Comparison of ENCODE assay signal across 8 mouse cellular contexts in genomic region chr12:82122450-82123249, GRCm38 (mm10). TPM values are rescaled to one million over a fixed set of nuclear protein-coding genes. Genes with fewer than 3 reads are reported as not detected.
DNase-seq lines count a peak whose midpoint lies in the region; ATAC-seq lines count a peak whose summit lies in the region.

No protein-coding gene starts in this region.

- DNase-seq in neural tube, embryonic 10.5 days (ENCODE audit: extremely low spot score, low spot score), result no peak
- peak; percentile 87 for DNase-seq in heart, postnatal 10 days
- peak; percentile 60 for DNase-seq in kidney, postnatal 14 days
- peak; percentile 72 for DNase-seq in lung, postnatal 36 days
- no peak for DNase-seq in cerebellum, adult 8-10 months

- H3K36me3 ChIP-seq in neural tube, embryonic 12.5 days, result no peaks in the 10 kb centered on the region
- H3K36me3 ChIP-seq in embryonic facial prominence, embryonic 12.5 days, result no peaks in the 10 kb centered on the region

- peak overlapping the region; percentile 10; the same call in 1 of the 2 replicates for H3K4me2 ChIP-seq in neural tube, embryonic 12.5 days (replicated peaks)
- peak overlapping the region; percentile 17 for H3K4me2 ChIP-seq in embryonic facial prominence, embryonic 12.5 days (replicated peaks)

- no peak for ATAC-seq in neural tube, embryonic 12.5 days (ENCODE audit: low FRiP score, low read depth)
- no peak for ATAC-seq in embryonic facial prominence, embryonic 12.5 days (ENCODE audit: insufficient number of reproducible peaks, insufficient read depth, low FRiP score, low TSS enrichment)
- no peak for ATAC-seq in inflammation-experienced regulatory T-cells, adult 6 months

- no peak overlapping the region for H3K27ac ChIP-seq in neural tube, embryonic 12.5 days
- no peak overlapping the region for H3K27ac ChIP-seq in embryonic facial prominence, embryonic 12.5 days

- no peaks in the 10 kb centered on the region for H3K4me1 ChIP-seq in neural tube, embryonic 12.5 days
- H3K4me1 ChIP-seq in embryonic facial prominence, embryonic 12.5 days, result peaks cover 11% of the 10 kb centered on the region; the same call in 1 of the 2 replicates

- H3K27me3 ChIP-seq in neural tube, embryonic 12.5 days (replicated peaks), result no peaks in the 10 kb centered on the region; the same call in 1 of the 2 replicates
- no peaks in the 10 kb centered on the region for H3K27me3 ChIP-seq in embryonic facial prominence, embryonic 12.5 days

- intact Hi-C loops in heart, postnatal 10 days (cut with DNase I), result loop anchor here (1.0 kb wide), 1 partner anchor 47 kb away; the partner anchor contains the start of gene Sipa1l1

- no peak overlapping the region for H3K9ac ChIP-seq in neural tube, embryonic 12.5 days
- H3K9ac ChIP-seq in embryonic facial prominence, embryonic 12.5 days, result no peak overlapping the region

- 36% methylated on average over 22 of the region's 22 CpGs for WGBS in neural tube, embryonic 12.5 days
- 26% methylated on average over 22 of the region's 22 CpGs for WGBS in embryonic facial prominence, embryonic 12.5 days

- H3K9me3 ChIP-seq in neural tube, embryonic 12.5 days, result no peaks in the 10 kb centered on the region
- H3K9me3 ChIP-seq in embryonic facial prominence, embryonic 12.5 days, result no peaks in the 10 kb centered on the region

- no peak overlapping the region for H3K4me3 ChIP-seq in neural tube, embryonic 12.5 days
- H3K4me3 ChIP-seq in embryonic facial prominence, embryonic 12.5 days, result no peak overlapping the region

RNA-seq across cellular contexts. Expression of gene Sipa1l1, which starts 46.5 kb away (rescaled TPM):
- polyA plus RNA-seq in neural tube, embryonic 12.5 days (2016; fragmentation: Nextera tagmentation; extraction: Ambion mirVana), result 17.4 and 17.9 TPM in 2 replicates
- 37.7 and 41.3 TPM in 2 replicates for polyA plus RNA-seq in embryonic facial prominence, embryonic 12.5 days (2016; fragmentation: Nextera tagmentation; extraction: Ambion mirVana)
- 10 to 100 TPM; 19.4 to 19.9 TPM for total RNA-seq in heart, postnatal 10 days (2021)
- 10 to 100 TPM; 24.7 to 30.0 (median 28.7) TPM for polyA plus RNA-seq in inflammation-experienced regulatory T-cells, adult 6 months (2017; shearing (Covaris generic))

Comparison
In these comparisons a context has a peak if more than half of its experiments do, and no peak if none do; other contexts are left out.
1. DNase-seq: peak in heart, postnatal 10 days (2 of 2), kidney, postnatal 14 days (single experiment) and lung, postnatal 36 days (single experiment); none in neural tube, embryonic 10.5 days (single experiment) and cerebellum, adult 8-10 months (single experiment).